Mouse (Mus musculus) retina, adult 2 months (tissue): ENCODE measurements at regions not wholly inside any gene's neighbourhood (a gene's known extent, or its start where the extent isn't known, plus 50 kb on each side); places are given as distances from the start of the nearest gene placed in this dataset.

Source experiments
- DNase-seq: peaks from one replicate; pipeline ENCODE4 v3.0.0-alpha.2; 2012; ENCODE audit warnings: low read depth, low spot score

- DNase-seq = no peak
Measured at GRCm38 (mm10) chr4:62808553-62808950, 156.8 kb upstream of the Zfp618 start.

GRCm38 (mm10) chr4:62809048-62809447 is 156.3 kb upstream of the Zfp618 start:
- no peak for DNase-seq

GRCm38 (mm10) chr4:62819889-62820288 is 145.5 kb upstream of the Zfp618 start:
- no peak for DNase-seq

- DNase-seq = no peak
Measured at GRCm38 (mm10) chr4:62821288-62821687, 144.1 kb upstream of the Zfp618 start.

GRCm38 (mm10) chr4:62822568-62822967 is 142.8 kb upstream of the Zfp618 start:
- DNase-seq = no peak

GRCm38 (mm10) chr4:62823082-62823481 is 142.3 kb upstream of the Zfp618 start:
- no peak for DNase-seq

- no peak for DNase-seq
Measured at GRCm38 (mm10) chr4:62823555-62824250, 141.7 kb upstream of the Zfp618 start.

- DNase-seq = no peak
Measured at GRCm38 (mm10) chr4:62824581-62824980, 140.8 kb upstream of the Zfp618 start.

- DNase-seq = no peak
Measured at GRCm38 (mm10) chr4:62825256-62825655, 140.1 kb upstream of the Zfp618 start.

- DNase-seq = no peak
Measured at GRCm38 (mm10) chr4:62828963-62829362, 136.4 kb upstream of the Zfp618 start.

- DNase-seq = no peak
Measured at GRCm38 (mm10) chr4:62833944-62834343, 131.4 kb upstream of the Zfp618 start.

GRCm38 (mm10) chr4:62836875-62837274 is 128.5 kb upstream of the Zfp618 start:
- DNase-seq = no peak

- no peak for DNase-seq
Measured at GRCm38 (mm10) chr4:62850526-62850925, 114.8 kb upstream of the Zfp618 start.

GRCm38 (mm10) chr4:62853335-62853734 is 112.0 kb upstream of the Zfp618 start:
- no peak for DNase-seq

- no peak for DNase-seq
Measured at GRCm38 (mm10) chr4:62856406-62856805, 109.0 kb upstream of the Zfp618 start.

- no peak for DNase-seq
Measured at GRCm38 (mm10) chr4:62862756-62863155, 102.6 kb upstream of the Zfp618 start.

- no peak for DNase-seq
Measured at GRCm38 (mm10) chr4:62870391-62870983, 94.9 kb upstream of the Zfp618 start.

GRCm38 (mm10) chr4:62872562-62872961 is 92.8 kb upstream of the Zfp618 start:
- DNase-seq = no peak

- DNase-seq = no peak
Measured at GRCm38 (mm10) chr4:62873986-62874385, 91.4 kb upstream of the Zfp618 start.

GRCm38 (mm10) chr4:62878063-62878462 is 87.3 kb upstream of the Zfp618 start:
- no peak for DNase-seq

- no peak for DNase-seq
Measured at GRCm38 (mm10) chr4:62878927-62879326, 86.4 kb upstream of the Zfp618 start.

GRCm38 (mm10) chr4:62881824-62882223 is 83.5 kb upstream of the Zfp618 start:
- no peak for DNase-seq

GRCm38 (mm10) chr4:62882276-62882675 is 83.1 kb upstream of the Zfp618 start:
- DNase-seq = no peak
